Mouse (Mus musculus): ENCODE results near the gene Arhgap44.

Gene Arhgap44

GRCm38 (mm10) chr11:65080274-65080673 is 82.5 kb downstream of the Arhgap44 start:
- no peak for DNase-seq

GRCm38 (mm10) chr11:65069609-65070008 is 93.2 kb downstream of the Arhgap44 start:
- DNase-seq, result no peak

DNA sequence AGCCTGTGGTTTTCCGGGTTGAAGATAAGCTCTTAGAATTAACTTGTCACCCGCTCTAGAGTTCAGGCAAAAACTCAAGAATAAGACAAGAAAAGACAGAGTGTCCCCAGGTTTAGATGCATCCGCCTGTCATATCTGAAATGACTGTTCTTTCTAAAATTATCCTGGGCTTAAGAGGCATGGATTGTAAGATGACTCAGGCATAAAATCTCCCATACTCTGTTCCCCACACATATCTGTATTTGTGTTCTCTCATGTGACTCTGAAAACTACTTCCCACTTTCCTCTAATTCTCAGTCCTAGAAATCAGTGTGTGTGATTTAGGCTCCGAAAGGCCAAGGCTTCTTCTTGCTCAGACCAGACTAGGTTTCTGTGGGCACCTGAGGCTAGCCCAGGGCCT is 93.7 kb downstream of the Arhgap44 start:
- DNase-seq, result no peak

DNA sequence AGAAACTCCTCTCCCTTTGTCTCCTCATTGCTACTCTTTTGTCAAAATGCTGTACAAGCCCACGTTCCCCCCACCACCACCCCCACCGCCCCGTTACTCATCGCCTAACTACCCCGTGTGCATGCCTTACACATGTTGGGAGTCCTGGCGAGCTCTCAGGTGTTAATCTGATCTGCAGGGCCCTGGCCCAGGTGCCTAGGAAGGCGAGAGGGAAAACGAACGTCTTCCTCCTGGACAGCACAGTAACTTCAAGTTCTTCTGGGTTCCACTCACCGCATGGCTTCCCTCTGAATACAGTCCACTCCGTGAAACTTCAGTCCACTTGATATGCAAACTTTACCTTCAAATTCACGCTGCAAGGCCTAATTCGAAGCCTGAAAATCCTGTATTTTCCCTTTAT is 97.6 kb downstream of the Arhgap44 start:
- DNase-seq, result no peak

DNA sequence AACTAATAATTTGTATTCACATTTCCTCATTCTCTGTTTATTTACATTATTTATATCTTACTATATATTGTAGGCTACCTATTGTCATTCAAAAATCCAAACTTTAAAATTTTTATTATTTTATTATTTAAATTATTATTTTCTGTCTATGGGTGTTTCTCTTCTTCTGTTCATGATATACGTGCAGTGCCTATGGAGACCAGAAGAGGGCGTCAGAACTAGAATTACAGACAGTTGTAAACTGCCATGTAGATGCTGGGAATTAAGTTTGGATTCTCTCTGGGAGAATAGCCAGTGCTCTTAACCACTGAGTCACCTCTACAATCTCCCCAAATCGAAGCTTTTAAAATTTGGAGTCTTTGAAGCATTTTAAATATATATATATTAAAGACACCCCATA is 101.3 kb downstream of the Arhgap44 start:
- no peak for DNase-seq

DNA sequence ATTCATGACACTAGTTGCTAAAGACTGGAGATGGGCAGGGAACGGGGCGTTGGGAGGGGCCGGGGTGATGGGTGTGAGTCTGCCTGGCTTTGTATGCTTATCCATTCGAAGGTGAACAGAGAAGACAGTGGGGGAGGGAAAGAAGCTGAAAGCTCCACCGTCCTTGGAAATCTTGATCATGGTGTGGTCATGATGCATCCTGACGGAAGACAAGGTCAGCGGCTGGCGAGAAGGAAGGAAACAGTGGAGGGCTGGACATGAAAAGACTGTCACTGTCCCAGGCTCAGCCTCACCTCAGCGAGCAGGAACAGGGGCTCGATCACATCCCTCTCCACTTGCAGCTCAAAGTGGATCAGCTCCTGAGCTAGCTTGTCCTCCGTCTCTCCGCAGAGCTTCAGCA is 103.2 kb downstream of the Arhgap44 start:
- no peak for DNase-seq

DNA sequence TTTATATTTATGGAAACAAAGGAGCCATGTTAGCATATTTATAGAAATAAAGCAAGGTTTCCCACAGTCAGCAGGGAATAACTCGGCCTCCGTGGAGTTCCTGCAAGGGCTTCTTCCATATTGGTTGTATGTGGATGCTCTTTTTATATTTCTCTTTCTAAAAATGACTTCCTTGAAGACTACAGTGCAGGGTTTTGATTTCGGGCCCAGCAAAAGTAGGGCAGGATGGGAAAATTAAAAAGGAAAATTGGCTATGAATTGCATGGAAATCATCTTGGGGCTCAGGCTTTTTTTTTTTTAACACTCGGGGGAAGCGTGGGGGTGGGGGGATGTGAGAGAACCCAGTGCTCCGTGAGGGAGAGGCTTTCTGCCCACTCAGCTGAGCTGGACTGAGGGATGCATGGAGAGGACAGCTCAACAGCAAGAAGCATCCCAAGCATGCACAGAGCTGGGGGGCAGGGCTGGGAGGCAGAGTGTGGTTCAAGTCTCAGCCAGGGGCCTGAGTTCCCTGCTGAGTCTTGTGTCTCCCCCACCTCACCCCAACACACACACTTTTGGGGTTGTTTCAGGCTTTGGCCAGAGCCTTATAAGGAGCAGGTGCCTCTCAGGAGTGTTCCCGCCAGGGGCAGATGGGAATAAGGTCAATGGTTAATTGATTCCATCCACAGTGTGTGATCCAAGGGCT is 104.4 kb downstream of the Arhgap44 start:
- DNase-seq, result no peak

- no peak for DNase-seq
These were observed 107.2 kb downstream of the Arhgap44 start for GRCm38 (mm10) chr11:65055596-65055995.

GRCm38 (mm10) chr11:65054216-65054615 is 108.5 kb downstream of the Arhgap44 start:
- no peak for DNase-seq

GRCm38 (mm10) chr11:65050819-65051218 is 111.9 kb downstream of the Arhgap44 start:
- DNase-seq, result no peak

DNA sequence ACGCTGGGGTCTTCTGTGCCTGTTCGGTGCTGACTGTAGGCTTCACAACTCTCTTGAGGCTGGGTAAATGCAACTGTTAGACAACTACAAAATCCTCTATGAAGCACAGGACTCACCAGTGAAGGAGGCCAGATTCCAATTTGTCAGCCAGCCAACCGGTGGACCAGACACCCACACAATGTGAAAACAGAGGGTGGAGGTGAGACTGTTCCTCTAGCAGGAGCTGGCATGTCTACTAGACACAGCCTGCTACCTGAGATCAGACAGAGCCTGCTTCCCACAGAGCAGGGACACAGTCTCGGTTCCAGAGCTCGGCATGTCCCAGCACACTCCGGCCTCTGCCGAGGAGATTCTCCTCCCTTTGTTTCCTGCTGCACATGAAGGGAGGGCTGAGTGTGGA is 113.7 kb downstream of the Arhgap44 start:
- no peak for DNase-seq

GRCm38 (mm10) chr11:65040556-65040955 is 122.2 kb downstream of the Arhgap44 start:
- no peak for DNase-seq

DNA sequence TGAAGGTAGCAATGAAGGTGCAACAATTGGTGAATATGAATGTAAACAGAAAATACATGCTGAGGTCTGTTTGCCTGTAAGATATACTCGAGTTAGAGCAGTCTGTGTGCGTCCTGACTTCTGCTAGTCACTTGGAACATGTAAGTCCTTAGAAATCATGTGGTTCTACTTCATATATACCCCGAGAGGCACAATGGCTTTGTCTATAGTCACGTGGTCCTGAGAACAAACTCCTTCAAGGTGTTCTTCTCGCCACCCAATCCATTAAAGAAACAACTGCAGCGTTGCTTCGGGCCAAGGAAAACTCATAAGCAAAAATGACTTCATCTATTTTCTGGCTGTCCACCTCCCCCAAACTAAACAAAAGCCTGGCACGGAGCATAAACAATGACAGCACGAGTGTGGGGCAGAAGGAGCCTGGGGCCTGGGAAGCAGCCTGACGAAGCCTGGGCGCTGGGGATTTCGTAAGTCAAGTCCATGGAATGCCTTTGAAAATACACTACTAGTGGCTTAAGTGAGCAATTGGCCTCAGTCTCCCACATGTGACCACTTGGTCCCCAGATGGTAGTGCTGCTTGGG is 123.2 kb downstream of the Arhgap44 start:
- no peak for DNase-seq

DNA sequence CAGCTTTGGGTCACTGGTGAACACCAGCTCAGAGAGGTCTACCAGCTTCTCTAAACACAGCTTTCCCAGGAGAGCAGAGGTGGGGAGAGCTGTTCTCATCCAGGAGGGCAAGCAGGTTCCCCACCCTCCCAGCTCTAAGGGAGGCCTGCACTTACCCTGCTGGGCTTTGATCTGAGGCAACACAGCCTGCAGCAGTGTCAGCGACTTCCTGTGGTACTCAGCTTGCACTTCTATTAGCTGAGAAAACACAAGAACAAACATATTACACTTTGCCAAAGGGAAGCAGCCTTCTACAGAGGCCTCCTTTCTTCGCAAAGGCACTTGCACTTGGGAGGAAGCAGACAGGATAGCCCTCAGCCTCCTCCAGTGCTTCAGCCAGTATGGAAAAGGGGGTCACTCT is 123.8 kb downstream of the Arhgap44 start:
- no peak for DNase-seq

GRCm38 (mm10) chr11:65032221-65032620 is 130.5 kb downstream of the Arhgap44 start:
- DNase-seq, result no peak

- DNase-seq, result no peak
These were observed 132.6 kb downstream of the Arhgap44 start for GRCm38 (mm10) chr11:65030201-65030600.

GRCm38 (mm10) chr11:65028049-65028448 is 134.7 kb downstream of the Arhgap44 start:
- no peak for DNase-seq

- DNase-seq, result no peak
These were observed 140.0 kb downstream of the Arhgap44 start for GRCm38 (mm10) chr11:65022771-65023170.

DNA sequence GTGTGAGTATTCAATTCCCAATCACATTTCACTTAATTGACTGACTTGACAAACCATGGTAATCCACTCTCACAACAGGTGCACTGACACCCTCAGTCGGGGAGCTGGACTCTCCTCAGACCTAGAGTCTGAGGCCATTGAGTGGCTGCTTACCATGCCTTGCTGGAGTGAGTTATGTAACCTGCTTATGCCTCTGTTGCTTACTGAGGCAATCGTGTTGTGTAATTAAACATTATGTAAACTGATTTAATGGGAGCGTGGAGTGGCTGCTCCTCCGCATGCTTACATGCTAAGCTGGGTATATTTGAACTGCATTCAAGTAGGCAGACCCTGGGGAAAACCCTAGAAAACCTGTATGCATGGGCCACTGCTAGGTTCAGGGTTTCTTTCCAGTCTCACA is 142.0 kb downstream of the Arhgap44 start:
- no peak for DNase-seq

DNA sequence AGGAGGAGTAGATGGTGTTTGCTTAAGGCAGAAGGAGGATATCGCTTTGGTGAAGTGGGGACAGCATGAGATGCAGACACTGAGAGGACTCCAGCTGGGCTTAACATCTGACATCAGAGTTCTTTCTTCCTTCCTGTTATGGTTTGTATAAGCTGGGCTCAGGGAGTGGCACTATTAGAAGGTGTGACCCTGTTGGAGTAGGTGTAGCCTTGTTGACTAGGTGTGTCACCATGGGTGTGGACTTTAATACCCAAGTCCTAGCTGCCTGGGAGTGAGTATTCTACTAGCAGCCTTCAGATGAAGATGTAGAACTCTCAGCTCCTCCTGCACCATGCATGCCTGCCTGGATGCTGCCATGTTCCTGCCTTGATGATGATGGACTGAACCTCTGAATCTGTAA is 146.0 kb downstream of the Arhgap44 start:
- DNase-seq, result no peak

DNA sequence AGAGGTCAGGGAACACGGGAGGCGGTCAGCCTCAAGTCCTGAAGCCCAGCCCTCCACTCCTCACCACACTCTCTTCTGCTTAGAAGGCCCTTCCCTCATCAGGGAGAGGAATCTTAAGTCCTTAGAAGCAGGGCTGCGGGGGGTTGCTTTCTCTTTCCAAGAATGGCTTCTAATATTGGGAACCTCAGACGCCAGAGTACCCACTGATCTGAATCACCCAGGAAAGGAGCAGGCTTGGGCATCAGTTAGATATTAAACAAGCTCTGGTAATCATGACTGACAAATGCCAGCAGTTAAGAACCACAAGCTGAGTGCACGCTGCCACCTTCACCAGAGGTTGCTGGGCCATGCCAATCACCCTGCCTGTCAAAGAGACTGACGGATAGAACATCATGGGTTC is 148.9 kb downstream of the Arhgap44 start:
- no peak for DNase-seq

GRCm38 (mm10) chr11:65006047-65006446 is 156.7 kb downstream of the Arhgap44 start:
- no peak for DNase-seq

- no peak for DNase-seq
These were observed 157.9 kb downstream of the Arhgap44 start for GRCm38 (mm10) chr11:65004836-65005235.

DNA sequence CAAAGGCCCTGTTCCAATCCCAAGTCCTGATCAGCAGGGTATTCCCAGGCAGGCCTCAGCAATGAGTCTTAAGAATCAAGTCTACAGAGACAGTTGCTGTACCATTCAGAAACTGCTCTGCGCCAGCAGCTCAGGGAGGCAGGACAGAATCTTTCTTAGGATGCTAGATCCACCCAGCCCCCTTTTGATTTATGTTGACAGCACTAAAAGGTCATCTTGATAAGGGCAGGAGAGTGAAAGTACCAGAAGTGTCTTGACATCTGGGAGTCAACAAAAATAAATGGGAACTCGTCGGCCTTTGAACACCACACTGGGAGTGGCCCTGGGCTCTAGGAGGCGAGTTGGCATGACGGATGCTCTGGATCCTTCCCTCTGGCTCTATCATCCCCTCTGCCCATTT is 159.2 kb downstream of the Arhgap44 start:
- no peak for DNase-seq

- no peak for DNase-seq
These were observed 161.0 kb downstream of the Arhgap44 start for GRCm38 (mm10) chr11:65001729-65002128.
